In genomic region chr19:28235096-28235495, GRCm38 (mm10) we compare ENCODE assay signal across 21 mouse cellular contexts.
DNase-seq lines count a peak whose midpoint lies in the region; ATAC-seq lines count a peak whose summit lies in the region.
"Had no signal": no experiment of that assay in that cellular context is flagged by ENCODE, and none has a peak within 500 bp of the region (broad histone marks: within the 10 kb centered on the region; RNA-seq: fewer than 3 reads in every experiment).

No protein-coding gene starts in this region.

- H3K36me3 ChIP-seq in forebrain, embryonic 12.5 days (replicated peaks): no peaks in the 10 kb centered on the region
- H3K36me3 ChIP-seq: heart, embryonic 13.5 days; liver, embryonic 15.5 days; midbrain, embryonic 12.5 days; neural tube, embryonic 13.5 days; stomach, embryonic 15.5 days had no signal

- H3K4me2 ChIP-seq in forebrain, embryonic 12.5 days: no peak overlapping the region
- H3K4me2 ChIP-seq: heart, embryonic 13.5 days; liver, embryonic 15.5 days; midbrain, embryonic 12.5 days; neural tube, embryonic 13.5 days; stomach, embryonic 15.5 days had no signal

- H3K4me3 ChIP-seq in forebrain, embryonic 12.5 days (replicated peaks): no peak overlapping the region
- H3K4me3 ChIP-seq: heart, embryonic 13.5 days; liver, embryonic 15.5 days; midbrain, embryonic 12.5 days; neural tube, embryonic 13.5 days; stomach, embryonic 15.5 days had no signal

- no peaks in the 10 kb centered on the region for H3K4me1 ChIP-seq in forebrain, embryonic 12.5 days
- H3K4me1 ChIP-seq: heart, embryonic 13.5 days; liver, embryonic 15.5 days; midbrain, embryonic 12.5 days; neural tube, embryonic 13.5 days; stomach, embryonic 15.5 days had no signal

- intact Hi-C loops in left cerebral cortex, postnatal 25 days (cut with DNase I): no loop called here
- intact Hi-C loops in left cerebral cortex, postnatal 14 days (cut with DNase I): no loop called here

- no peak overlapping the region for H3K9ac ChIP-seq in forebrain, embryonic 12.5 days
- H3K9ac ChIP-seq: heart, embryonic 13.5 days; liver, embryonic 15.5 days; midbrain, embryonic 12.5 days; neural tube, embryonic 13.5 days; stomach, embryonic 15.5 days had no signal

- 79% methylated on average over 9 of the region's 9 CpGs for WGBS in forebrain, embryonic 12.5 days

- H3K27ac ChIP-seq in forebrain, embryonic 12.5 days: no peak overlapping the region
- H3K27ac ChIP-seq: heart, embryonic 13.5 days; liver, embryonic 15.5 days; midbrain, embryonic 12.5 days; neural tube, embryonic 13.5 days; stomach, embryonic 15.5 days had no signal

- peak; percentile 74 to 85 for DNase-seq in cerebellum, postnatal 10 days
- no peak for DNase-seq in cerebellum, adult 9-10 months
- DNase-seq in left cerebral cortex, postnatal 25 days (ENCODE audit: low spot score in 2 of 2): peak; percentile 9 to 16
- DNase-seq in left cerebral cortex, postnatal 14 days (ENCODE audit: low spot score in 2 of 2): no peak
- DNase-seq in layer of hippocampus, adult 9-10 months (ENCODE audit: low spot score): peak; percentile 5
- DNase-seq in gastrocnemius, adult 8-10 months (ENCODE audit: low spot score in 2 of 2): no peak
- no peak for DNase-seq in embryo, embryonic 11 days
- DNase-seq: adrenal gland, postnatal 10 days; heart, postnatal 4 days; right cerebral cortex, adult 18-20 months; thymus, adult 2 months had no signal

- peak; percentile 23; the same call in 1 of the 2 replicates for ATAC-seq in forebrain, embryonic 12.5 days (ENCODE audit: low FRiP score)
- ATAC-seq: activated CD4-positive, CD25-positive, alpha-beta regulatory T cell, adult 4 months; hindbrain, embryonic 16.5 days; lung, postnatal 0 days; Patski had no signal

- H3K27me3 ChIP-seq in forebrain, embryonic 12.5 days: no peaks in the 10 kb centered on the region
- H3K27me3 ChIP-seq: heart, embryonic 13.5 days; liver, embryonic 15.5 days; midbrain, embryonic 12.5 days; neural tube, embryonic 13.5 days; Patski; stomach, embryonic 15.5 days had no signal

- no peaks in the 10 kb centered on the region for H3K9me3 ChIP-seq in forebrain, embryonic 12.5 days
- H3K9me3 ChIP-seq: heart, embryonic 13.5 days; liver, embryonic 15.5 days; midbrain, embryonic 12.5 days; neural tube, embryonic 13.5 days; stomach, embryonic 15.5 days had no signal

Comparison
In these comparisons a context has a peak if more than half of its experiments do, and no peak if none do; other contexts are left out.
1. DNase-seq: peak in cerebellum, postnatal 10 days (2 of 2), left cerebral cortex, postnatal 25 days (2 of 2) and layer of hippocampus, adult 9-10 months (single experiment); none in cerebellum, adult 9-10 months (single experiment), left cerebral cortex, postnatal 14 days (0 of 2), gastrocnemius, adult 8-10 months (0 of 2) and embryo, embryonic 11 days (single experiment).